Mouse (Mus musculus) olfactory bulb, adult 2 months (tissue): Measurements from ENCODE around the gene Mtpn.

Source experiments
- CTCF ChIP-seq: fragments of 200-500 bp; IDR thresholded peaks from 2 replicates; pipeline ENCODE4 v1.5.1; 2012; ENCODE audit warnings: low read depth, mild to moderate bottlenecking, low read length, moderate library complexity; ENCODE audit not compliant: insufficient read depth
- POLR2A ChIP-seq: fragments of 200-500 bp; IDR thresholded peaks from 2 replicates; pipeline ENCODE4 v1.6.1; 2012; ENCODE audit warnings: mild to moderate bottlenecking, low read depth, low read length, moderate library complexity; ENCODE audit not compliant: insufficient read depth

DNA sequence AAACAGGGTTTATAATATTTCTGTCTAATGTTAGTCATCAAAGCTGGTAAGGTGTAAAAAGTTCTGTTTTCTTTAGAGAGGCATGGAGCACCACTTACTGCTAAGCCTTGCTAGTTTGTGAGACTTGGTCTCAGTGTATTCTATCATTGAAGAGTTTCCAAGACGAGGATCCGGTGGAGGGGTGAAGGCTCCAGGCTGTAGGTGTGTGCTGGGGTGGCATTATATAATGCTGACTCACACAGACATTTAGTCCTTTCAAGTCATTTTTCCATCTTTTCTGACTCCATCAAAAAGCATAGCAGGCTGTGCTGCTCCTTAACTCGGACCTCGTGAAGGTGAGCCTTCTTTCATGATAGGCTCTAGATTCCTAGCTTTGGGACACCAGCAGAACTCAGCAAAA, 42.3 kb downstream of the Mtpn start:
- TF ChIP-seq CTCF, result no peak
- TF ChIP-seq POLR2A, result no peak
